Mouse (Mus musculus) midbrain, postnatal 0 days (tissue): ENCODE data around the gene Fam118a. TPM values are rescaled to one million over a fixed set of nuclear protein-coding genes. Genes with fewer than 3 reads are reported as not detected.

Experiments used
- ATAC-seq: fragments of 200-750 bp; cut with Nextera tagmentation; 2 replicates; pipeline ENCODE4 v1.8.0; 2017; ENCODE audit warnings: moderate number of reproducible peaks, mild to moderate bottlenecking, moderate TSS enrichment, moderate library complexity; ENCODE audit not compliant: low FRiP score
- DNase-seq: peaks from one replicate; pipeline ENCODE4 v3.0.0-alpha.2; 2015; ENCODE audit warnings: low spot score
- H3K27ac ChIP-seq: fragments of 300-500 bp; sonication (generic); 2 replicates; pipeline ENCODE4 v1.5.1; 2014; ENCODE audit warnings: low read depth, mild to moderate bottlenecking, low read length, mixed read lengths
- H3K27me3 ChIP-seq: fragments of 300-500 bp; sonication (generic); 2 replicates; pipeline ENCODE4 v1.6.1; 2014; ENCODE audit warnings: low read length, control low read depth, mixed read lengths; ENCODE audit not compliant: insufficient read depth
- H3K36me3 ChIP-seq: fragments of 300-500 bp; sonication (generic); 2 replicates; pipeline ENCODE4 v1.6.1; 2014; ENCODE audit warnings: low read length, control low read depth, mixed read lengths; ENCODE audit not compliant: insufficient read depth
- H3K4me1 ChIP-seq: fragments of 300-500 bp; sonication (generic); 2 replicates; pipeline ENCODE4 v1.6.1; 2014; ENCODE audit warnings: mild to moderate bottlenecking, control low read depth, antibody characterized with exemption, low read length, mixed read lengths; ENCODE audit not compliant: insufficient read depth
- H3K4me2 ChIP-seq: fragments of 300-500 bp; sonication (generic); 2 replicates; pipeline ENCODE4 v1.6.1; 2014; ENCODE audit warnings: low read depth, mild to moderate bottlenecking, low read length, mixed read lengths; ENCODE audit not compliant: poor library complexity, severe bottlenecking
- H3K4me3 ChIP-seq: fragments of 300-500 bp; sonication (generic); 2 replicates; pipeline ENCODE4 v1.5.1; 2014; ENCODE audit warnings: low read depth, mild to moderate bottlenecking, low read length, moderate library complexity
- H3K9ac ChIP-seq: fragments of 300-500 bp; sonication (generic); replicated peaks from 2 replicates; pipeline ENCODE4 v1.6.1; 2014; ENCODE audit warnings: mild to moderate bottlenecking, low read length, moderate library complexity, mixed read lengths; ENCODE audit not compliant: poor library complexity, severe bottlenecking
- H3K9me3 ChIP-seq: fragments of 300-500 bp; sonication (generic); 2 replicates; pipeline ENCODE4 v1.6.1; 2016; ENCODE audit warnings: low read length, control low read depth
- CTCF ChIP-seq: IDR thresholded peaks from 2 replicates; pipeline ENCODE4 v1.5.1; 2016; ENCODE audit warnings: antibody characterized with exemption, mild to moderate bottlenecking
- WGBS: fragments of 180-500 bp; shearing (Covaris S2); extraction: QIAGEN DNeasy Blood & Tissue Kit; methylation state at CpG from one replicate; pipeline ENCODE4 v1.1.7; 2014; 5-methylcytosine and 5-hydroxymethylcytosine counted together
- polyA plus RNA-seq: library from polyadenylated mRNA; unstranded; fragments of >200 nt; fragmentation: Nextera tagmentation; extraction: Ambion mirVana; gene quantifications from 2 replicates; pipeline ENCODE4 v1.2.1, GENCODE M21; 2015
- total RNA-seq: library from RNA; depleted of rRNA; stranded (reverse); fragments of >200 nt; gene quantifications from 2 replicates; pipeline ENCODE4 v1.2.3, GENCODE M21; 2014

The Fam118a gene
- total and polyA plus RNA-seq, 2 experiments from 2014 or later: 18.0 to 29.5 TPM

DNA sequence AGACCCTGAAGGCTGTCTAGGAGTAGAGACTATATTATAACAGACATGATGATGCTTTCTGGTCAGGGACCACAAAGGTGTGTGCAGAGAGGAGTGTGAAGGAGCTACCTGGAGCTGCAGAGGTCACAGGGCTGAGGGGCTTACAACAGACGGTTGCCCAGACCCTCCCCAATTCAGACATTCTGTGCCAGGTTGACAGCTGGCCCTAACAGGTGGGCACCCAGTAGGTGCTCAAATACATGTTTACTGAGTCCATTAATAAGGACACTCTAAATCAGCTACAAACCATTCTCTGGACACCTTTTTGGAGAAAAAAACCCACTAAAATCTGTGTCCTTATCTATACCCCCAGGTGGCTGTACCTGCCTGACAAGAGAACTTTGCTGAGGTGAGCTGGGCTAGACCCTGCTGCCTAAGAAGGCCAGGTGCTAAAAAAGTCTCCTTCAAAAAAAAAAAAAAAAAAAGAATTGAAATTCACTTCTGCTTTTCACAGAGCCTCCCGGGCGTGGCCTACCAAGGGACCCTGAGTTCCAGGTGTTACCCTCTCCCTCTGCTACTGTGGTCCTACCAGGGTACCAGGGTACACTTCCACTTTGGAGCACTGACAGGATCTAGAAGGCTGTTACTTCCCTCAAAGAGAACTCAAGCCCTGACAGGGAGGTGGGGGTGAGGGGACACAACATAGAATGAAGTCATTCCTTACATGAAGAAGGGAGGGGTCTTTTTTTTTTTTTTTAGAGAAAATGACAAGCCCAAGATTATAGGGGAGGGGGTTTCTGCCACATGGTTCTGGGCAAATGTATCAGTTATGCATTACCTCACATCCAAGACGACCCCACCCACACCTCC is 42.4 kb upstream of the Fam118a start:
- 70% methylated on average over 4 of the region's 4 CpGs for WGBS
- Histone ChIP-seq H3K4me1 (peaks cover 15% of the 10 kb centered on the region), H3K4me3 (peak overlapping the region; percentile 89), H3K9ac (peak overlapping the region; percentile 97), H3K36me3 (no peaks in the 10 kb centered on the region), H3K27ac (no peak overlapping the region), H3K9me3 (no peaks in the 10 kb centered on the region), H3K4me2 (peak overlapping the region; percentile 80), H3K27me3 (no peaks in the 10 kb centered on the region)
- ATAC-seq: no peak
- DNase-seq: no peak
- no peak for TF ChIP-seq CTCF

DNA sequence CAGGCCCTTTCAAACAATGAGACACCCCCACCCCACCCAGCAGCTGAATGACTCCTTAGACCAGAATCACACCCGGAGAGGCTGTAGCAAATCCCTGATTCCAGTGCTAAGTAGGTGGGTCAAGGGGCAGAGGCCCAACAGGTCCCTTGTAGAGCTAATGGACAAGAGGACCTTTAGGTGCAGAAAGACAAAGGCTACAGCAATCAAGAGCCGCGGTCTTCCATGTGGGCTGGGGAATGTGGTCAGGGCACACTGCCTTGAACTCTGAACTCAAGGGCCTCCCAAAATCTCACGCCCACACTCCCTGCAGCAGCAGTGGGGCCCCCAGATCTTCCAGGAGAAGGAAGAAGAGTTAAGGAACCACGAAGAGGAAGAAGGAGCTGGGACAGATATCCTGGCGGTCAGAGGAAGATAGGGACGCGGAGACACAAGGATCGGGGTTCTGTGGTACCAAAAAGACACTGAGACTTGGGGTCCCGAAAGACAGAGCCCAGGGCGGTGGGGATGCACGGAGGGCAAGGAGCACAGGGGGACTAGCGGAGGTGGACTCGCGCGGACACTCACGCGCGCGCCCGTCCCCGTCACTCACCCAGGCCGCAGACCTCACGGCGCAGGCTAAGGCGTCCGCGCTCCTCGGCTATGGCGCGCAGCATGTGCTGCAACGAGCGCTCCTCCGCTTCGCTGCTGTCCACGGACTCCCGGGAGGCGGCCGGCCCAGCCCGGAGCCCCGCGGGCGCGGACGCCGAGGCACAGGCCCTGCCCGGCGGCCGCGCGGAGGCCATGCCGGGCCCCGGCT is 41.5 kb upstream of the Fam118a start:
- peaks cover 15% of the 10 kb centered on the region for H3K4me1 ChIP-seq
- TF ChIP-seq CTCF: no peak

DNA sequence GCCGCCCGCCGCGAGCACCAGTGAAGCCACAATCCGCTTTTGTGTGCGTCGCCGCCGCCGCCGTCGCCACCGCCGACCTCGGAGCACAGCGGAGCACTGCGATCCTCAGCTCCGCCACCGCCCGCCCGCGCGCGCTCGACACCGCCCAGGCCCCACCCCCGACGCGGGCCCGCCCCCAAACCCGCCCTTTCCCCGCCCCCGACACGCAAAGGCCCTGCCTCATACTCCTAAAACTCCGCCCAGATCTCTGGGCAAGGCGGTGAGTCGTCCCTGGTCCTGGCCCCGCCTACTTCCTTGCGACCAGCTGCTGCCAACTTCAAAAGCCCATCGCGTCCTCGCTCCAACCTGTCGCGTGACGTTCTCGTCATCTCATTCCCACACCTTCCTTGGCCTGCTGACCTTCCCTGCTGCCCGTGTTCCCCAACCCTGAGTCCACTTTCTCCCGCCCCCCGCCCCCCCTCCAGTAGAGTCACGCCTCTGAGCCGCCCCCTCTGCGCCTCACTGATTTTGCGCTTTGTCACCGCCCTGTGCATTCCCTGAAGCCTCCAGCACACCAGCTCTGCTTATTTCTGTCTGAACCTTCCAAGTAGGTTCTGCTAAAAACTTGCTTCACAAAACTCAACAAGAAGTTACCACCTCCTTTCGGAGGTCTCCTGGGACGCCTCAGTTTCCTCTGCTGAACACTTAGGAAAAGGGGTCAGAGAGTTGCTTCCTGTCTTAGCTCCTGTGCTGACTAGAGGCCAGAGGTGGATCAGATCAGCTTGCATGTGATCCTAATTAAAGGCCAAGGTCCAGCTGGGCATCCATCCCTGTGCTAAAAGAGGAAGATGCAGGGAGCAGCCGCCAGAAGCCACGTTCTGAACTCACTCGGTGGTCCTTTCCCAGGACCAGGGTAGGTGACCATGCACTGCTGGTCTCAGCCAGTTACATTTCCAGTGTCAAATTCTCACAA is 40.6 kb upstream of the Fam118a start, which contains the start of gene 5031439G07Rik:
5031439G07Rik (minus strand) TSS at position 678 of the 952 bp plus-strand sequence.
- peak within 1 kb of the TSS; percentile 80 for H3K4me2 ChIP-seq
- no peak for TF ChIP-seq CTCF
- H3K4me1 ChIP-seq: peaks cover 15% of the 10 kb centered on the region
- DNase-seq (peak; percentile 96), ATAC-seq (peak; percentile 90)
- H3K9me3 ChIP-seq: no peaks in the 10 kb centered on the region
- H3K36me3 ChIP-seq: no peaks in the 10 kb centered on the region
- WGBS: 2% methylated on average over 33 of the region's 59 CpGs
- peak within 1 kb of the TSS; percentile 97 for H3K9ac ChIP-seq
- peak within 1 kb of the TSS; percentile 89 for H3K4me3 ChIP-seq
- H3K27me3 ChIP-seq: no peaks in the 10 kb centered on the region
- peak within 1 kb of the TSS; percentile 89 for H3K27ac ChIP-seq

More for the DNA sequence above, 41.5 kb upstream of the Fam118a start:
- H3K9ac ChIP-seq: peak overlapping the region; percentile 97
- peak overlapping the region; percentile 89 for H3K27ac ChIP-seq
- peak overlapping the region; percentile 89 for H3K4me3 ChIP-seq
- no peaks in the 10 kb centered on the region for H3K27me3 ChIP-seq
- DNase-seq: peak; percentile 62
- ATAC-seq: peak; percentile 36
- H3K36me3 ChIP-seq: no peaks in the 10 kb centered on the region
- H3K4me2 ChIP-seq: peak overlapping the region; percentile 80
- 2% methylated on average over 12 of the region's 53 CpGs for WGBS
- no peaks in the 10 kb centered on the region for H3K9me3 ChIP-seq

DNA sequence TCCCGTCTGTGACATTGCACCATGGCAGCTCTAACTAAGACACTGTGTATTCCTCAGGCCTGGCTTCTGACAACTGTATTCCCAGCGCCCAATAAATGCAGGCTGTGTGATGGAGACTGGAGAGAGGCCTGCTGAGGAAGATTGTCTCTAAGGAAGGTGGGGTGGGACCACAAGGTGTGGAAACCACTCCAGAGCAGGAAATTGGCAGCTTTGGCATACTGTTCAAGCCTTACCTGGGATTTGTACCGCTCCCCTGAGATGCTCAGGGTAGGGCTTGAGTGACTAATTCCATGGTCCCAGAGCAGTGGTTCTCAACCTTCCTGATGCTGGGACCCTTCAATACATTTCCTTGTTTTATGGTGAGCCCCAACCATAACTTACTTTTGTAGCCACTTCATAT is 39.6 kb upstream of the Fam118a start:
- Histone ChIP-seq H3K27me3 (no peaks in the 10 kb centered on the region), H3K4me2 (no peak overlapping the region), H3K4me1 (peaks cover 15% of the 10 kb centered on the region), H3K36me3 (no peaks in the 10 kb centered on the region), H3K4me3 (no peak overlapping the region), H3K27ac (no peak overlapping the region), H3K9me3 (no peaks in the 10 kb centered on the region), H3K9ac (no peak overlapping the region)
- no peak for DNase-seq
- 66% methylated on average over 3 of the region's 3 CpGs for WGBS
- no peak for TF ChIP-seq CTCF
- no peak for ATAC-seq

DNA sequence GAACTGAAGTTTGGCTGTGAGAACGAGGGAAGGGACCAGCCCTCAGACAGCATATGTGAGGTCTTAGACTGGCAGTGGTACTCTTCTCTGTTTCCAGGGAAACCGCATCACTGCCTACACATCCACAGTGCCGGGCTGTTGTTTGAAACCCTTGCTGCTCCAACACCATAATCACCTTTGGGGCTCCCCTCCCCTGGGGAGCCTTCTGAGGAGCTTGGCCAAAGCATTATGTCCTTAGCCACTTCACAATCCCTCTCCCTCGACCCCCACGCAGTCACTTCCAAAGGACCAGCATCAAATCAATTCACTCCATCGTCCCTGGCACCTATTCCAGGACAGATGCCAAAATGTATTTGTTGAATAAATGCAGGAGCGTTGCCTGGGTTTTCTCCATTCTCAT is 39.0 kb upstream of the Fam118a start:
- no peak overlapping the region for H3K27ac ChIP-seq
- H3K4me1 ChIP-seq: peaks cover 15% of the 10 kb centered on the region
- H3K36me3 ChIP-seq: no peaks in the 10 kb centered on the region
- DNase-seq: peak; percentile 30
- no peak for ATAC-seq
- WGBS: 16% methylated on average over 7 of the region's 7 CpGs
- H3K4me3 ChIP-seq: no peak overlapping the region
- TF ChIP-seq CTCF: no peak
- no peak overlapping the region for H3K9ac ChIP-seq
- no peak overlapping the region for H3K4me2 ChIP-seq
- H3K27me3 ChIP-seq: no peaks in the 10 kb centered on the region
- no peaks in the 10 kb centered on the region for H3K9me3 ChIP-seq
